Mouse (Mus musculus) embryonic fibroblast, embryonic 13.5 days (primary cell): Measurements from ENCODE around the gene Tcf3. TPM values are rescaled to one million over a fixed set of nuclear protein-coding genes. Genes with fewer than 3 reads are reported as not detected.

Experiments used
- H3K27ac ChIP-seq: 2 replicates; pipeline ENCODE4 v1.5.1; 2012; ENCODE audit warnings: low read length, control low read depth, inconsistent platforms; ENCODE audit not compliant: insufficient read depth
- H3K4me1 ChIP-seq: 2 replicates; pipeline ENCODE4 v1.6.1; 2011; ENCODE audit warnings: low read length; ENCODE audit not compliant: control insufficient read depth, insufficient read depth
- H3K4me3 ChIP-seq: 2 replicates; pipeline ENCODE4 v1.5.1; 2011; ENCODE audit warnings: mild to moderate bottlenecking, control low read depth, low read length; ENCODE audit not compliant: insufficient read depth
- CTCF ChIP-seq: IDR thresholded peaks from 2 replicates; pipeline ENCODE4 v1.5.1; 2011; ENCODE audit warnings: mild to moderate bottlenecking, control low read depth, low read length, moderate library complexity, borderline replicate concordance; ENCODE audit not compliant: insufficient read depth
- POLR2A ChIP-seq: IDR thresholded peaks from 2 replicates; pipeline ENCODE4 v1.6.1; 2011; ENCODE audit warnings: low read depth, mild to moderate bottlenecking, control low read depth, low read length, moderate library complexity
- polyA plus RNA-seq: library from polyadenylated mRNA; stranded (reverse); fragments of >200 nt; gene quantifications from 2 replicates; pipeline ENCODE4 v1.2.4, GENCODE M21; 2011; ENCODE audit warnings: low read depth; ENCODE audit not compliant: missing spikeins, insufficient read length

The Tcf3 gene
- polyA plus RNA-seq, 1 experiment = 72.9 TPM

GRCm38 (mm10) chr10:80459236-80459635, 25.8 kb upstream of the Tcf3 start:
- no peak for TF ChIP-seq CTCF
- H3K4me1 ChIP-seq = peaks cover 6% of the 10 kb centered on the region; the same call in 1 of the 2 replicates
- no peak overlapping the region for H3K27ac ChIP-seq
- H3K4me3 ChIP-seq = no peak overlapping the region

DNA sequence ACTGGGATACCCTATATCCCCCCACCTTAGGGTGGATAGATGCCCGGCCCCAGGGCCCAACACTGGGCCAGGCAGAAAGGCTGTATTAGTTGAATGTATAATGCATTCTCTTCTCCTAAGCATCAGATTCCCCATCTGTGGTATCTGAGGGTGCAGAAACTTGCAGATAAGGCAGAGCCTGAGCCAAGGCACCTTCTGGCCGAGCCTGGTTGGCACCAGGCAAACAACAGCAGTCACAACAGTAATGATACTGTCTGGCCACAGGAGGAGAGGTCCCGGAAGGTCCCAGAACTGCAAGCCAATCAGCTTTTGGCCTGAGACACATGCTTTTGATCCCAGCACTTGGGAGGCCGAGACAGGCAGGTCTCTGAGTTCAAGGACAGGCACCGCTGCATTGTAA, 22.2 kb upstream of the Tcf3 start:
- no peak overlapping the region for H3K4me3 ChIP-seq
- no peak for TF ChIP-seq CTCF
- no peaks in the 10 kb centered on the region for H3K4me1 ChIP-seq
- no peak overlapping the region for H3K27ac ChIP-seq

DNA sequence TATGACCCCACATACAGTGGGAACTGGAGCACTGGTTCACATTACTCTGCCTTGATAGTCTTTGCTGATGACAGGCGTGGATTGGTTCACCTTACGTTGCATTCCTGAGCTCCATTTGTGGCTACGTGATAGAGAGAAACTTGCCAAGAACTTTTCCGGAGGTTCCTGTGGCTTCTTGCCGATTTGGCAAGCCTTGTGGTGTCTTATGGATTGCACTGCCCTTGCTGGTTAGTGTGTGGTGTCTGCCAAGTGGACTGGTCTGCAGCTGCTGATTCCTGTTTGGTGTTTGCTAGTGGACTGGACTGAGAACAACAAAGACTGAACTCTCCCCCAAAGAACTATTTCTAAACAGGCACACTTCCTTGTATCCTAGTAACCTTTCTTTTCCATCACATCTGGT, 21.3 kb upstream of the Tcf3 start:
- Histone ChIP-seq H3K27ac (no peak overlapping the region), H3K4me3 (no peak overlapping the region), H3K4me1 (no peaks in the 10 kb centered on the region)
- TF ChIP-seq POLR2A (no peak), CTCF (no peak)

GRCm38 (mm10) chr10:80453601-80454000, 20.2 kb upstream of the Tcf3 start:
- no peaks in the 10 kb centered on the region for H3K4me1 ChIP-seq
- TF ChIP-seq CTCF = no peak
- no peak for TF ChIP-seq POLR2A
- no peak overlapping the region for H3K4me3 ChIP-seq
- H3K27ac ChIP-seq = no peak overlapping the region

GRCm38 (mm10) chr10:80450599-80450998, 17.2 kb upstream of the Tcf3 start:
- Histone ChIP-seq H3K4me3 (no peak overlapping the region), H3K27ac (no peak overlapping the region), H3K4me1 (no peaks in the 10 kb centered on the region)
- TF ChIP-seq CTCF (no peak), POLR2A (no peak)

- TF ChIP-seq CTCF = peak; percentile 95
- no peak for TF ChIP-seq POLR2A
- Histone ChIP-seq H3K27ac (no peak overlapping the region), H3K4me1 (no peaks in the 10 kb centered on the region), H3K4me3 (no peak overlapping the region)
Observed at GRCm38 (mm10) chr10:80445898-80446601, 12.6 kb upstream of the Tcf3 start.

GRCm38 (mm10) chr10:80445052-80445451, 11.6 kb upstream of the Tcf3 start:
- Histone ChIP-seq H3K27ac (no peak overlapping the region), H3K4me1 (no peaks in the 10 kb centered on the region), H3K4me3 (no peak overlapping the region)
- TF ChIP-seq CTCF (no peak), POLR2A (no peak)

- TF ChIP-seq CTCF (no peak), POLR2A (no peak)
- Histone ChIP-seq H3K27ac (no peak overlapping the region), H3K4me1 (no peaks in the 10 kb centered on the region), H3K4me3 (no peak overlapping the region)
Observed at GRCm38 (mm10) chr10:80444339-80445045, 11.0 kb upstream of the Tcf3 start.

DNA sequence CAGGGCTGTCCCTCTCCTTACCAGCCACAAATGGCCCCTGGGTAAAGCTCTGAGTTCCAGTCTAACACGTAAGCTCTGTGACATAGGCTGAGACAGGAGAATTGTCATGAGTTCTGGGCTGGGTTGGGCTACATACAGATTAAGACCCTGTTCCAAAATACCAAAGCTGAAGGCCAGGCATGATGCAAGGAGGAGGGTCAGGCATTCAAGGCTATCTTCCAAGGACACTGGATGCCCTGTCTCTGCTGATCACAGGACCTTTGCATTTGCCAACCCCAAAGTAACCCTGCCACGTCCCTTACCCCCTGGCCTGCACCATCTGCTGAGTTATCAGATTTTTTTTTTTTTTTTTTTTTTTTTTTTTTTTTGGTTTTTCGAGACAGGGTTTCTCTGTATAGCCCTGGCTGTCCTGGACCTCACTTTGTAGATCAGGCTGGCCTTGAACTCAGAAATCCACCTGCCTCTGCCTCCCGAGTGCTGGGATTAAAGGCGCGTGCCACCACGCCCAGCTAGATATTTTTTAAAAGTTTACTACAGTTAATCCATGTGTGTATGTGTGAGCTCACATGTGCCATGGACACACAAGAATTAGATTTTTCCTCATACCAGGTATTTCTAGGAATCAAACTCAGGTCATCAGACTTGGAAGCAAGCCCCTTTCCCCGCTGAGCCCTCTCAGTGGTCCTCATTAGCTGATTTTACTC, 10.3 kb upstream of the Tcf3 start:
- TF ChIP-seq CTCF = no peak
- TF ChIP-seq POLR2A = no peak
- Histone ChIP-seq H3K27ac (no peak overlapping the region), H3K4me3 (no peak overlapping the region), H3K4me1 (no peaks in the 10 kb centered on the region)

DNA sequence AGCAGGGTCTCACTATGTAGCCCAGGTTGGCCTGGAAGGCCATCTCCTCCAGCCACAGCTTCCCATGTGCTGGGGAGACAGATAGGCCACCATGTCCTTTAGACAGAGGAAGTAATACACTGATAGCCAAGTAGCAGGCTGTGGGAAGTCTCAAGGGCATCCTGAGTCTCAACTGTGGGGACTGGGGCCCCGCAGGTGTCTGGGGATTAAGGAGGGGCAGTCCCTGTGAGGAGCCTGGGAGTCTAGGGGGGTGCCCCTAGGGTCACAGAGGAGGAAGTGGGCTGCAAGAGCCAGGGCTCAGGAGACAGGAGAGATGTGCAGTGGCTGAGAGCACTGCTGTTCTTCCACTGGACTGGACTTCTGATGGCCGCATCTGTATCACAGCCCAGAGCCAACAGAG, 9.5 kb upstream of the Tcf3 start:
- H3K4me3 ChIP-seq = no peak overlapping the region
- TF ChIP-seq CTCF (no peak), POLR2A (no peak)
- H3K4me1 ChIP-seq = no peaks in the 10 kb centered on the region
- H3K27ac ChIP-seq = no peak overlapping the region

- H3K27ac ChIP-seq = no peak overlapping the region
- no peak for TF ChIP-seq CTCF
- no peak for TF ChIP-seq POLR2A
- no peaks in the 10 kb centered on the region for H3K4me1 ChIP-seq
- H3K4me3 ChIP-seq = no peak overlapping the region
Observed at GRCm38 (mm10) chr10:80441598-80441997, 8.2 kb upstream of the Tcf3 start.
